Mouse (Mus musculus) small intestine, adult 2 months (tissue): ENCODE results near the gene Slc35f1.

Experiments
- CTCF ChIP-seq: fragments of 200-500 bp; IDR thresholded peaks from 2 replicates; pipeline ENCODE4 v1.5.1; 2012; ENCODE audit warnings: low read depth, mild to moderate bottlenecking, control low read depth, inconsistent platforms, low read length, moderate library complexity, mixed read lengths; ENCODE audit not compliant: insufficient replicate concordance, insufficient read length; ENCODE audit errors: extremely low read depth
- POLR2A ChIP-seq: fragments of 200-500 bp; IDR thresholded peaks from 2 replicates; pipeline ENCODE4 v1.6.1; 2012; ENCODE audit warnings: low read depth, mild to moderate bottlenecking, control low read depth, inconsistent platforms, low read length, moderate library complexity

DNA sequence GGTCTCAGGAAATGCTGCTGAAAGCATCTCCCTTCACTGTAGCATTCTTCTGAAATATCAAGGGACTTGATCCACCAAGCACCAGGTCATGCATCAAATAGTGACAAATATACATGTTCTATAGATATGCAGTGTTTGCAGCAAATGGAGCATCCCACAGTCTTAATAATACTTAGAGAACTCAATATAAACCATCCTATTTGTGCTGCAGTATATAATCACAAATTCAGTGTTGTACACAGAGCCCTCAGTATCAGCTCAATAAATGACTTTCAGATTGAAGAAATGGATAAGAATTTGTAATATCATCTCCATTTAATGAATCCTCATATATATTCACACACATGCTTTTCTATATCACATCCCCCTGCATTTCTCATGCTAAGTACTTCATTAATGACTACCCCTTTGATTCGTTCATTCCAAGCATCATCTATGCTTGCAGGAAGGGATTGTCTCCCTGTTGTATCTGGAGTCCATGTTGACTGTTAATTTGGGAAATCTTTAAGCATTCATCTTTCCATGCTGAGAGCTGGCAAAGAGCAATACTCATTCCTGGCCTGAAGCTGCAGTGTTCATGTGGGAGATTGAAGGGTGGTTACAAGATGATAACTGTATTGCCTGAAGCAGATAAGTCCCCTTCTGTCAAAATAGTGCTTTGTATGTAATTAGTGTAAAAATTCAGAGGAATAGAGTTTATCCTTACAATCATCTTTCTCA is 249.9 kb downstream of the Slc35f1 start:
- TF ChIP-seq CTCF (no peak), POLR2A (no peak)
